Mouse (Mus musculus) forebrain, embryonic 11.5 days (tissue): ENCODE measurements around the gene Cic. TPM values are rescaled to one million over a fixed set of nuclear protein-coding genes. Genes with fewer than 3 reads are reported as not detected.

ENCODE experiments used
- ATAC-seq: fragments of 200-750 bp; cut with Nextera tagmentation; replicated peaks from 2 replicates; pipeline ENCODE4 v1.8.0; 2017; ENCODE audit warnings: moderate TSS enrichment; ENCODE audit not compliant: low FRiP score
- DNase-seq: peaks from one replicate; pipeline ENCODE4 v3.0.0-alpha.2; 2017; ENCODE audit warnings: low spot score
- H3K27ac ChIP-seq: fragments of 300-500 bp; sonication (generic); 2 replicates; pipeline ENCODE4 v1.5.1; 2014; ENCODE audit warnings: low read depth, low read length
- H3K27me3 ChIP-seq: fragments of 300-500 bp; sonication (generic); 2 replicates; pipeline ENCODE4 v1.6.1; 2014; ENCODE audit warnings: mild to moderate bottlenecking, low read length, mixed read lengths; ENCODE audit not compliant: control insufficient read depth, insufficient read depth
- H3K36me3 ChIP-seq: fragments of 300-500 bp; sonication (generic); 2 replicates; pipeline ENCODE4 v1.6.1; 2014; ENCODE audit warnings: mild to moderate bottlenecking, low read length, moderate library complexity, mixed read lengths; ENCODE audit not compliant: control insufficient read depth, insufficient read depth
- H3K4me1 ChIP-seq: fragments of 300-500 bp; sonication (generic); replicated peaks from 2 replicates; pipeline ENCODE4 v1.6.1; 2014; ENCODE audit warnings: low read length, mixed read lengths; ENCODE audit not compliant: control insufficient read depth, insufficient read depth
- H3K4me2 ChIP-seq: fragments of 300-500 bp; sonication (generic); 2 replicates; pipeline ENCODE4 v1.6.1; 2014; ENCODE audit warnings: low read depth, mild to moderate bottlenecking, low read length, moderate library complexity, mixed read lengths; ENCODE audit not compliant: severe bottlenecking
- H3K4me3 ChIP-seq: fragments of 300-500 bp; sonication (generic); 2 replicates; pipeline ENCODE4 v1.5.1; 2014; ENCODE audit warnings: low read depth, low read length
- H3K9ac ChIP-seq: fragments of 300-500 bp; sonication (generic); 2 replicates; pipeline ENCODE4 v1.6.1; 2014; ENCODE audit warnings: low read length
- H3K9me3 ChIP-seq: fragments of 300-500 bp; sonication (generic); 2 replicates; pipeline ENCODE4 v1.6.1; 2016; ENCODE audit warnings: low read length, mixed read lengths; ENCODE audit not compliant: control insufficient read depth
- WGBS: fragments of 180-500 bp; shearing (Covaris S2); extraction: QIAGEN DNeasy Blood & Tissue Kit; methylation state at CpG from one replicate; pipeline ENCODE4 v1.1.7; 2014; 5-methylcytosine and 5-hydroxymethylcytosine counted together
- polyA plus RNA-seq: library from polyadenylated mRNA; unstranded; fragments of >200 nt; fragmentation: Nextera tagmentation; extraction: Ambion mirVana; gene quantifications from 2 replicates; pipeline ENCODE4 v1.2.1, GENCODE M21; 2014

Cic gene
- polyA plus RNA-seq, 1 experiment from 2014 or later: 44.2 TPM

GRCm38 (mm10) chr7:25289925-25290324, 22.4 kb downstream of the Cic start:
- no peak for DNase-seq
- ATAC-seq: no peak
- Histone ChIP-seq H3K4me1 (0 out of 2 replicates have a peak, but pooled peaks cover 2% of the 10 kb centered on the region), H3K4me3 (no peak overlapping the region), H3K27me3 (no peaks in the 10 kb centered on the region), H3K4me2 (no peak overlapping the region), H3K9me3 (no peaks in the 10 kb centered on the region; the same call in 1 of the 2 replicates), H3K27ac (no peak overlapping the region), H3K36me3 (peaks cover 53% of the 10 kb centered on the region), H3K9ac (no peak overlapping the region)
- WGBS: 95% methylated on average over 3 of the region's 3 CpGs

- Histone ChIP-seq H3K9ac (no peak overlapping the region), H3K27ac (no peak overlapping the region), H3K36me3 (peaks cover 48% of the 10 kb centered on the region), H3K4me1 (0 out of 2 replicates have a peak, but pooled peaks cover 2% of the 10 kb centered on the region), H3K9me3 (no peaks in the 10 kb centered on the region; the same call in 1 of the 2 replicates), H3K4me3 (no peak overlapping the region), H3K4me2 (no peak overlapping the region), H3K27me3 (no peaks in the 10 kb centered on the region)
- WGBS: 100% methylated on average over 1 of the region's 1 CpGs
- ATAC-seq: no peak
- no peak for DNase-seq
Measured at GRCm38 (mm10) chr7:25290463-25290862, 23.0 kb downstream of the Cic start.

GRCm38 (mm10) chr7:25290911-25291310, 23.4 kb downstream of the Cic start:
- ATAC-seq (no peak), DNase-seq (no peak)
- H3K9me3 ChIP-seq: no peaks in the 10 kb centered on the region; the same call in 1 of the 2 replicates
- peaks cover 45% of the 10 kb centered on the region for H3K36me3 ChIP-seq
- H3K4me2 ChIP-seq: no peak overlapping the region
- H3K4me1 ChIP-seq: 0 out of 2 replicates have a peak, but pooled peaks cover 2% of the 10 kb centered on the region
- no peaks in the 10 kb centered on the region for H3K27me3 ChIP-seq
- H3K27ac ChIP-seq: no peak overlapping the region
- no peak overlapping the region for H3K9ac ChIP-seq
- 87% methylated on average over 2 of the region's 2 CpGs for WGBS
- no peak overlapping the region for H3K4me3 ChIP-seq

- Histone ChIP-seq H3K9me3 (no peaks in the 10 kb centered on the region; the same call in 1 of the 2 replicates), H3K27me3 (no peaks in the 10 kb centered on the region), H3K9ac (no peak overlapping the region; the same call in 1 of the 2 replicates), H3K4me3 (no peak overlapping the region), H3K4me2 (no peak overlapping the region), H3K36me3 (peaks cover 37% of the 10 kb centered on the region), H3K27ac (no peak overlapping the region), H3K4me1 (peaks cover 5% of the 10 kb centered on the region; the same call in 1 of the 2 replicates)
- no peak for ATAC-seq
- no peak for DNase-seq
- 74% methylated on average over 7 of the region's 7 CpGs for WGBS
Measured at GRCm38 (mm10) chr7:25292107-25292506, 24.6 kb downstream of the Cic start.

GRCm38 (mm10) chr7:25293191-25293739, 25.8 kb downstream of the Cic start:
- DNase-seq (no peak), ATAC-seq (no peak)
- no peaks in the 10 kb centered on the region for H3K27me3 ChIP-seq
- no peak overlapping the region for H3K4me3 ChIP-seq
- H3K9ac ChIP-seq: no peak overlapping the region
- H3K36me3 ChIP-seq: peaks cover 30% of the 10 kb centered on the region
- no peak overlapping the region for H3K4me2 ChIP-seq
- H3K27ac ChIP-seq: no peak overlapping the region
- WGBS: 81% methylated on average over 10 of the region's 10 CpGs
- H3K4me1 ChIP-seq: peaks cover 9% of the 10 kb centered on the region; the same call in 1 of the 2 replicates
- H3K9me3 ChIP-seq: no peaks in the 10 kb centered on the region; the same call in 1 of the 2 replicates

GRCm38 (mm10) chr7:25294495-25294894, 27.0 kb downstream of the Cic start:
- ATAC-seq (no peak), DNase-seq (no peak)
- H3K36me3 ChIP-seq: peaks cover 20% of the 10 kb centered on the region
- H3K4me2 ChIP-seq: no peak overlapping the region
- H3K27ac ChIP-seq: no peak overlapping the region
- no peak overlapping the region for H3K4me3 ChIP-seq
- peaks cover 9% of the 10 kb centered on the region; the same call in 1 of the 2 replicates for H3K4me1 ChIP-seq
- no peak overlapping the region for H3K9ac ChIP-seq
- H3K9me3 ChIP-seq: no peaks in the 10 kb centered on the region; the same call in 1 of the 2 replicates
- WGBS: 90% methylated on average over 4 of the region's 4 CpGs
- no peaks in the 10 kb centered on the region for H3K27me3 ChIP-seq

GRCm38 (mm10) chr7:25294960-25295722, 27.6 kb downstream of the Cic start:
- ATAC-seq (no peak), DNase-seq (no peak)
- Histone ChIP-seq H3K9me3 (no peaks in the 10 kb centered on the region), H3K4me3 (no peak overlapping the region), H3K4me2 (no peak overlapping the region), H3K4me1 (peaks cover 9% of the 10 kb centered on the region; the same call in 1 of the 2 replicates), H3K27ac (no peak overlapping the region), H3K27me3 (no peaks in the 10 kb centered on the region), H3K9ac (no peak overlapping the region), H3K36me3 (peaks cover 14% of the 10 kb centered on the region)
- WGBS: 92% methylated on average over 12 of the region's 12 CpGs

GRCm38 (mm10) chr7:25296945-25297453, 29.5 kb downstream of the Cic start:
- Histone ChIP-seq H3K27ac (peak overlapping the region; percentile 91), H3K9me3 (no peaks in the 10 kb centered on the region), H3K27me3 (no peaks in the 10 kb centered on the region), H3K9ac (peak overlapping the region; percentile 79), H3K36me3 (peaks cover 13% of the 10 kb centered on the region), H3K4me3 (peak overlapping the region; percentile 77), H3K4me1 (peaks cover 8% of the 10 kb centered on the region; the same call in 1 of the 2 replicates), H3K4me2 (peak overlapping the region; percentile 71)
- ATAC-seq (peak; percentile 36), DNase-seq (no peak)
- WGBS: 2% methylated on average over 21 of the region's 21 CpGs
